Mouse (Mus musculus): ENCODE data around the gene Map4k3.

Gene Map4k3

DNA sequence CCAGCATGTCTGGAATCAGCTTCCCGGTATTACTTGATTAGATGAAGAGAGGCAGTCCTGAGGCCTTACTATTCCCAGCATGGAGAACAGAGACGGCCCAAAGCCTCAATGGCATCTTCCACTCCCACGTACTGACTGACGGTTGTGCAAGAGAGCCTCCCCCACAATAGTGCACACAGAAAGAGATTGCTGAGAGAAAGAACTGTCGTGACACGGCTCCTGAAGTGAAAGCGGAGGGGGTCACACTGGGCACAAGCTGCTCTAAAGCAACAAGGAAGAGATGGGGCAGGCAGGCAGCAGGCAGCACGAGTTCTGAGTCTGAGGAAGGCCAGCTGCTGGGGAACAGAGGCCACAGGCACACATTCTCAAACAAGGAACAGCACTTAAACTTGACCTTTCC is 90.2 kb downstream of the Map4k3 start:
- intact Hi-C loops (cut with DNase I), result no loop called here

DNA sequence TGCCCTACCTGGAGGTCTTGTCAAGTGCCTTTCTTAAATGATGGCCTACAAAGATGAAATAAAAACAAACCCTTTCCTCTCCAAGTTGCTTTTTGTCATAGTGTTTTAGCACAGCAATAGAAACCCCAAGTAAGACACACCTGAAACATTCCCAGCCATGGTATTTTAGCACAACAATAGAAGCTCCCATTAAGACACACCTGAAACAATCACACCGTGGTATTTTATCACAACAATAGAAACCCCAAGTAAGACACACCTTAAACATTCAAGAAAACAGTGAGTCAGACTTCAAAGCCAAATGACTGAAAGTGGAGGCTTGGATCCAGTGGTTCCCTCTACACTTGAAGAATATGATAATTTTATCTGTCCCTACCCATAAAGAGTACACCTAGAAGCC is 92.5 kb downstream of the Map4k3 start:
- intact Hi-C loops (cut with DNase I), result no loop called here

DNA sequence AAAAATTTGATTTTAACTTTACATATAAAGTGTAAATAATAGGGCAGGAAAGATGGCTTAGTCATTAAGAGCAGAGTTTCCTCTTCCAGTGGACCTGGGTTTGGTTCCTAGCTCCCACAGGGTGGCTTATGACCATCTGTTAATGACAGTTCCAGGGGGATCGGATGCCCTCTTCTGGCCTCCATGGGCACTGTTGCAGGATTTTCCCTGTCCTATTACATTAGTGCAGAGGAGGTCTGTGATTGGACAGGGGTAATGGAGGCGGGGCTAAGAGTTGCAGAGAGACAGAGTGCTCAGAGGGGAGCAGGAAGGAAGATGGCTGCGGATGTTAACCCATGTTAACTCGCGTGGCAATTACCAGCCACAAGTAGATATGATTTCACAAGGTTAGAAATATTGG is 95.4 kb downstream of the Map4k3 start:
- intact Hi-C loops (cut with DNase I), result no loop called here

DNA sequence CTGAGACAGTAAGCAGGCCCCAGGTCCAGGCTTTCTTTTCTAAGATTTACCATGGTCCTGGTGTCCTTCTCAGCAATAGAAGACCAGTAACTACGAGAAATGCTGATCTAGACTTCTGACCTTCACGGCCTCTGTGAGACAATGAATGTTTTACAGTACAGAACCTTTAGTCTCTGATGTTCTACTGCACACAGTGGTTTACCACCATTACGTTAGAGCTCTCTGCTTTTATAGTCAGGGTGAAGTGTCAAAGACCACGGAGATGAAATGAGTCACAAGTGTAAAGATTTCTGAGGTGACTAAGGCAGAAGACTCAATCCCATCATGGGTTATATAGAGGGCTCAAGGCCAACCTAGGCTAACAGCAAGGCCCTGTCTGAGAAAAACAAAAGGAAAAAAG is 95.9 kb downstream of the Map4k3 start:
- intact Hi-C loops (cut with DNase I), result no loop called here

DNA sequence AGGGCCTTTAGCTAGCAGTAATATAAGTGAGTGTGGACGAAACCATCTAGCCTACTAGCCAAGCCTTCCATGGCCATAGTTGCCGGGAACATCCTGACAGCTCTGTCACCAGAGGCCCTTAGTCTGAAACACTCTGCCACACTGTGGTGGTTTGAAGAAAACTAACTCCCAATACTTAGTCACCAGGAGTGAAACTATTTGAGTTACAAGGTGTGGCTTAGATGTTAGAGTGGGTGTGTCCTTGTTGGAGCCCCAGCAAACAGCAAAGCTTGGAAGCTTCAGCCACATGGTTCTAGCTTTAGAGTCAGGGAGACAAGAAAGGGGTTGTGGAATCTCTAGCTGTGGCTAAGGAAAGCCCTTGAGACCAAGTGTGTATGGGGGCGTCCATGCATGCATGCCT is 97.3 kb downstream of the Map4k3 start:
- intact Hi-C loops (cut with DNase I), result no loop called here

DNA sequence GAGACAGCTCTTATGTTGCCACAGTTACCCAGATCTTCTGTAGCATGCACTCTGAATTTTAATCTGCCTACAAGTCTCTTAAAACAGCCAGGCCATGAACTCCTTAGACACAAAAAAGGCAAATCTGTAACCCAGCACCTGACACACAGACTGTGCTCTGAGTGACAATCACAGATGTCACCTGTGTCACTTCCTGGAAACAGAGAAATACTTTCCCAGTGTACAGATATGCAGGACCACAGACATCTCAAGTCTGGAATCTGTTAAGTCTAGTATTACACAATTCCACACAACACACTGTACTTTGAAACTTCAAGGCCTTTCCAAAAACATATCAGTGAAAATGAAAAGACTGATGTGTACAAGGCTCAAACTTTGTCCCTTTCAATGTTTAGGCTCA is 103.3 kb downstream of the Map4k3 start:
- intact Hi-C loops (cut with DNase I), result loop anchor here (5.0 kb wide), 2 partner anchors 187 to 357 kb away; no protein-coding TSS in a partner anchor

DNA sequence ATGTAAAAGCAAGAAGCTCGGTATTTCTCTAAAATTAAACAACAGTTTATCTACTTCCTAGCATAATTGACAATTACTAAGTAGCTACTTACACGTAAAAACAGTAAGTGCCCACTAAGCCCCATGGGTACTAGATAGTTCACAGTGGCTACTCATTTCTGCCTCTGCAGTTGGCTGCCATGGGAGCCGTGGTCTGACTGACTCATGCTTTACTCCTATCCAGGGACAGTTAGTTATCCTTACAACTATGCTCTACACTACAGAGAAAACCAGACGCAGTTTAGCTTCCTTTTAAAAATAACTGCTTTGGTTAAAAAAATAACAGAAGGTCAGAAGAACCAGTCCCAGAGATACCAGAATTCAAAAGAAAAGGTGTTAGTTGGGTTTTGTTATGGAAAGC is 106.6 kb downstream of the Map4k3 start:
- intact Hi-C loops (cut with DNase I), result loop anchor here (2.0 to 5.0 kb wide), 3 partner anchors 191 to 391 kb away; no protein-coding TSS in a partner anchor

DNA sequence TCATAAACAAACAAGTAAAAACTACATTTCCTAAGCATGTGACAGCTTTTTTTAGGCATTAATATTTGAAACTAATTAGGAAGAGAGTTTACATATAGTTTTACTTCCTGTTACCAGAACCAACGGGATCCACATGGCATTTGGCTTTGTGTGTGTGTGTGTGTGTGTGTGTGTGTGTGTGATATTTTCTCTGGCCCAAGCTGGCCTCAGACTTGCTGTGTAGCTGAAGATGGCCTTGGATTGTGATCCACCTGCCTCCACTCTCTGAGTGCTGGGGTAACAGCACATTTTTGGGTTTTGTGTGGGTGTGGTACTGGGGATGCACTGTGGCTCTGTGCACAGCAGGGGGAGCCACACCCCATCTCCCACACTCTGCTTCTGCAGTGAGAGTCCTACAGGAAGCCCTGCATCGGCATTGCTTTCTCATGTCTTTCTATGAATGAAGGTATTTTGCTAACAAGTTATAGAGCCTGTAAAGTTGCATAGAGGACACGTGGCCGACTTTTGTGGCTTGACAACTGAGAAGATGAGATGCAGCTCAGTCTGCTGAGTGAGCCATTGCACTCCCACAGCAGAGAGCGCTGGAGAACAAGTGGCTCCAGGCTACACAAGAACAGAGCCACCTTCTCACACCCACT is 107.4 kb downstream of the Map4k3 start:
- intact Hi-C loops (cut with DNase I), result loop anchor here (2.0 to 5.0 kb wide), 3 partner anchors 191 to 392 kb away; no protein-coding TSS in a partner anchor

DNA sequence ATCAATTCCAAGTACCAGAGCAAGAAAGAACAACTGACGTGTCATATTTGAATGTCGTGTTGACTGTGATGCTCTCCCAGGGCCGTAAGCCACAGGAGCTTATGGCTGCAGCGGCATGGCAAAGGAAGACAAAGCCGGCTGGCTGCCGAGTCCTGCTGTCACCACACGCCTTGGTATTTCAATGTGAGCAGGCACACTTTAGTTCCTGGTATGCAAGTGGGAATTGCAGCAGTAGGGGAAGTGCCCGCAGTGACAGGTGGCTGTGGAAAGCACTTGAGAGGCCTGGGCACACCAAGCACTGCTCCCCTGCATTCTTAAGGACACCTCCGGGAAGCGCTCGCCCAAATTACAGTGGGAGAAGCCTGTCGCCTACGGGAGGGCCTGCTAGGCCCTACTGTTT is 108.7 kb downstream of the Map4k3 start:
- intact Hi-C loops (cut with DNase I), result no loop called here

DNA sequence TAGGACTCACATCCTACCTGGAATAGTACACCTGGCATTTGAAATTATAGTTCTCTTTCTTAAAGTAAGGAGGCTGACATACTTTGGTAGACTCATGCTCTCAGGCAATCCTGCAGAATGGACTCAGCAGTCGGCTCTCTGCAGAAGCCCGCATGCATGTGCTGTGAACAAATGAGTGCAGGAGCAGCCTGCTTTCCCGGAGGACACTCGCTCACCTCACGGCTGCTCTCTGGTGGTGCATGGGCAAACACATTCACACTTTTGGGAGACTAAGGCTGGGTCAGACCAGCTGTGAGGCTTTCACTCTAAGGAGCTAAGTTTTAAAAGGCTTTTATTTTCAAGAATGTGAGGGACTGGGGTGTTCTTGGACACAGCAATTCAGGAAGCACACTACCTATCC is 109.4 kb downstream of the Map4k3 start:
- intact Hi-C loops (cut with DNase I), result no loop called here

DNA sequence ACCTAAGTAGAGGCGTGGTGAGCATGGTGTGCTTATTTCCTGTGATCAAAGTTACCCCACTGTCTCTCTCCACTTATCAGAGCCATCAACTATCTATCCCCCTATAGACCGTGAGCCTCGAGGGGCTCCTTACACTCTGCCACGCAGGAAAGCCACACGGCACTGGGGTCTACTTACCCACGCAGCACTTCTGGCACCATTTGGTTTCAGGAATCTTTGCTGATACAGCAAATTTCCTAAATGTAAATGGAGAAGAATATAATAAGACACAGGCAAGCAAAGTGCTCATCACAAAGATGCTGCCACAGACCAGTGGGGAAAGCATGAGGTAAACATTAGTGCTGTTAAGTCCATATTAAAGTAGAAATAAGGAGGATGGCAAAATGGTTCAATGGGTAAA is 124.5 kb downstream of the Map4k3 start:
- intact Hi-C loops (cut with DNase I), result no loop called here

DNA sequence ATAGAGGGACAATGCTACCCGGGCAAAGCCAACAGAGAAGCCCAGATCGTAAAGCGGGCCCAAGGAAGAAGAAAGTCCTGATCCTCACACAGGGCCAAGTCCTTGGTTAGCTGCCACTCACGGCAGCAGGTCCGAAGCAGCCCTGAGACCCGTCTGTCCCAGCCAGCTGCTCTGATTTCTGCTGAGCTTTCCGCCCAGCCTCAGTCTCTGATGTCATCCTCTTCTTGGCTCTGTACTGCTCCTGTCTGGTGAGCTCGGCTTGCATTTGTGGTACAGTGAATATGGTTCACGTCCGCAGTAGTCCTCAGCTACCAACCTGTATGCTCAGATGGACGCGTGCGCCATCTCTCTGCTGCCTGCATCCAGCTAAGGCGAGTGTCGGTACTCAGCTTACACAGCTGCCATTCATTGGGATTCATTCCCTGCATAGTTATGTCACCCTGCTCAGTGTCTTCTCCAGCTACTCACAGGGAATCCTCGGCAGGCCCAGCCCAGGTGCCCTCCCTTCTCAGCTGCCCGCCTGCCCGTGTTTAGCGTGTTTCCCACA is 125.1 kb downstream of the Map4k3 start:
- intact Hi-C loops (cut with DNase I), result no loop called here

DNA sequence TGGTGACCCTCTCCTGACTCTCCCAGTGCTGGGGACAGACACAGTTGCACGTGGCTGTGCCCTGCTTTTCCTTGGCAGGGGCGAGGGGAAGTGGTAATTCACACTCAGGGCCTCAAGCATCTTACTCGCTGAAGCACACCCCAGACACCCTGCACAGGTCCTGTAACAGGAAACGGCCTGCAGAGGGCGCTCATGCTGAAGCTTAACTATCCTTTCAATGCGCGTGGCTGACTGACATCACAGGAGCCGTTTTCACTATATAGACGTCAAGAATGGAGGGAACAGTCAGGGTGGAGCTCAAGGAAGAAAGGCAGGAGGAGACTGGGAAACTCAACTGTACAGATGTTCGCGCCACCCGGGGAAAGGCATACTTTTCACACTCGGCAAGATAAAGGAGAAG is 126.9 kb downstream of the Map4k3 start:
- intact Hi-C loops (cut with DNase I), result no loop called here

DNA sequence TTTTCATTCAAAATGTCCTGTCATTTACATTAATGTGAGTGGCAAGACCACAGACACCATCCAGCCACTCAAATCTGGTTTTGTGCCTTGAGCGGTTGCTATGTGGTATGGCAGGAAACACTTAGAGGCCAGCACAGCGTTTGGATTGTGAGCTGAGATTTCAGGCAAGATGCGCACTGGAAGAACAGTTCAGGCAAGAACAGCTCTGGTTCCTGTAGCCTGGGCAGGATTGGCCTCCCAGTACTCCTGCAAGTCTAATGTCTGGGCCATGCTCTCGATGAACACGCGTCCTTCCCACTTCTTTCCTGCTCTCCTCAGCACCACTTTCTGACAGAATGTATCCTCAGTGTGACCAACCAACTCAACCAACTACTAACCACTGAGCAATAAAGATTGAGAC is 145.2 kb downstream of the Map4k3 start:
- intact Hi-C loops (cut with DNase I), result no loop called here

DNA sequence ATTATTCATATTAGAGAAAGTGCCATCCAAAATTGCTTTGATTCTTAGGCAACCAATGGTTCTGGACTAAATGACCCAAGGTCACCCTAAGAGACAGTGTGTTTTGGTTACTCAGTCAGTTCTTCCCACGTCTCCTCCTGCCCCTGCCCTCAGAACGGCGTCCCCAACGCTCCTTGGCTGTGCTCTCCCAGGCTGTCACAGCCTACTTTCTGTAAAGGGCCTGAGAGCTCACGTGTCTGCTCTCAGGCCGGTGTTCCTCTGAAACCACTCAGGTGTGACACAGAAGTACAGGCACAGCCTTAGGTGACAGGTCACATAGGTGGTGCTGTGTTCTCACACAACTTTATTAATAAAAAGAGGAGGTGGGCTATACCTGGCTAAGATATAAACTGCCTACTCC is 148.4 kb downstream of the Map4k3 start:
- intact Hi-C loops (cut with DNase I), result no loop called here

DNA sequence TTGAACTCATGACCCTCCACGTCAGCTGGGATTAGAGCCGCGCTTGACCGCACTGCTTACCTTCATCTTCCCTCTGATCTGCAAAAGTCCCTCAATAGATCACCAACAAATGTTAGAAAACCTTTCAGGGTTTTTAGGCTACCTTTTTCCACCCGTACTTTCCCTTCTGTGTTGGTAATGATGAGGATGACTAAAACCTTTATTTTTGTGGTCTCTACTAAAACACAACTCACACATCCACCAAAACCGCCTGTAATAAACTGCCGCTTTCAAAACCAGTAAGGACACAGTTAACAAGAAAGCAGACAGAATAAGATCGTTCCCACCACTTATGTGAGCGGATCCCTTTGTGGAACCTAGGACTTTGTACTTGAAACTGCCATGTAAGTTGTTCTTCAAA is 149.2 kb downstream of the Map4k3 start:
- intact Hi-C loops (cut with DNase I), result no loop called here

DNA sequence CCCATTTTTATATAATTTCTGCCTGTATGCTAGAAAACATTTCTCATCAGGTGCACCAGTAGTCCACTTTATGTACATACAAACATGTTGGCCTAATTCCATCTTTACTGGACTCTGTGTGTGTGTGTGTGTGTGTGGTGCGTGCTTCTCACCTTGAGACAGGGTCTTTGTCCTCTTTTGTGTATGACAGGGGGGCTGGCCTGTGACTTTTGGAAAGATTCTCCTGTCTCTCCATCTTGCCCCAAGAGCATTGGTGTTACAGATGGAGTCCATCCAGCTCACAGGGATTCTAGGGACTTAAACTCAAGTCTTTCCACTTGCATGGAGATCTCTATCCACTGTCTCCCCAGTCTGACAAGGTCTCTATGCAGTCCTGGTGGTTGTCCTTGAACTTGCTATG is 150.2 kb downstream of the Map4k3 start:
- intact Hi-C loops (cut with DNase I), result no loop called here

DNA sequence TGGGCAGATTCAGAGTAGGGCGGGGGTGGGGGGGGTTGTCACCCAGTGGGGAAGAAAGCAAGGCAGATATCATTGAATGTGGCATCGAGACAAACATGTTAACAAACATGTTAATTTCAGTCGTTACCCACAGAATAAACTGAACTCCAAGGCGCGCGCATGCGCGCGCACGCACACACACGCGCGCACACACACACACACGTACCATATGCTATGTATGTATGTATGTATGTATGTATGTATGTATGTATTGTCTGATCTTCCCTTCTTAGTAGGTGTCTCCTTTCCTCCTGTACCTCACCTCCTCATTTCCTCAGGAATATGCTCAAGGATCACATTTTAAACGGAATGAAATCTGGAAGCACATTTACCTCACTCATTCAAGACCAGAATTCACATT is 150.6 kb downstream of the Map4k3 start, which contains the start of gene Cdkl4:
Gene Cdkl4 (minus strand): TSS at position 175 of the 400 bp plus-strand sequence.
- intact Hi-C loops (cut with DNase I), result no loop called here

DNA sequence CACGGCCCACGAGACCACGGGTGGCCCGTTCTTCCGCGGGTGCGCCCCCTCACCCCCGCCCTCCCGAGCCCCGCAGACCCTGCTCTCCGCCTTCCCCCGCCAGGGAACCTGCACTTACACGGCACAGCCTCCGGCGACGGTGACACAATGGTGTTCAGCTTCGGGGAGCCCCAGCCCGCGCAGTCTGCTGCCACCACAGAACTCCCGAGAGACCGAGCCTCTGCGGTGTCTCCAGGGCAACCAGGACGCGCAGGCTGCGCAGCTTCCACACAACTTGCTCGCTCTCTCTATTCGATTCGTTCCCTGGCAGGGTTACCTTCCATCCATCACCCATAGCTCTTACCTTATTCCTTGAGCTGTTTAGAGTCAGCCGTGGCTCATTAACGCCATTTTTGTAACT is 151.1 kb downstream of the Map4k3 start:
- intact Hi-C loops (cut with DNase I), result no loop called here

DNA sequence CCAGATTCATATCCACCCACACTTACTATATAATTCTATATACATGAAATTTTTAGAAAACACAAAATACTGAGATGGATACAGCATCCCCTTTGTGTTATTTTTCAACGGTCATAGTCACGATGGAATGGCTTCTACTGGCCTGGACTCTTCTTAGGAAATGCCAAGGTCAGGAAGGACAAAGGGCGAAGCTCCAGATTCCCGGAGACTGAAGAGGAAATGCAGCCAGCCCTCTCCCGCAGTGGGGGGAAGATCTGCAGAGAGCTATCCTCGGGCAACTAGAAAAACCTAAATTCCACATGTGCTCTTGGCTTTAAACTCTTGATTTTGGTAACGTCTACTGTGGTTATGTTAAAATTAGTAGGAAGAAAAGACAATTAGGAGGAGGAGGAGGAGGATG is 153.3 kb downstream of the Map4k3 start:
- intact Hi-C loops (cut with DNase I), result no loop called here

DNA sequence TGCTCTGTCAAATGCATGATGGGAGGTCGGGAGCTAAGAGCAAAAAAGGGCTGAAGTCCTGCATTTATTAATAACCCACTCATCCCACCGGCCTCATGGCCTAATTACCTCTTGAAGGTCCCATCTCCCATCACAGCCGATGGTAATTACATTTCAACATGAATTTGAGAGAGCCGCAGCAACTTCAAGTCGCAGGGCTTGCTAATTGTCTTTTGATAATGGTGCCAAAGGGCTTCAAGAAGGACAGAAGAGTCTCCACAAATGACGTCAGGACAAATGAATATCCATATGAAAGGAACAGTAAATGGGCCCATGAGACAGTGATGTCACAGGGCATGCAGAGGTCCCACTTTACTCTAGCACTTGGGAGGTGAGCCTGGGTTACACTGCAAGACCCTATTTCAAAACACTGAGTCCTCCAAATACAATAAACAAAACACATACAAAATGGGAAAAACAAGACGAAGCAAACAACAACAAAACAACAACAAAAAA is 153.8 kb downstream of the Map4k3 start:
- intact Hi-C loops (cut with DNase I), result no loop called here

DNA sequence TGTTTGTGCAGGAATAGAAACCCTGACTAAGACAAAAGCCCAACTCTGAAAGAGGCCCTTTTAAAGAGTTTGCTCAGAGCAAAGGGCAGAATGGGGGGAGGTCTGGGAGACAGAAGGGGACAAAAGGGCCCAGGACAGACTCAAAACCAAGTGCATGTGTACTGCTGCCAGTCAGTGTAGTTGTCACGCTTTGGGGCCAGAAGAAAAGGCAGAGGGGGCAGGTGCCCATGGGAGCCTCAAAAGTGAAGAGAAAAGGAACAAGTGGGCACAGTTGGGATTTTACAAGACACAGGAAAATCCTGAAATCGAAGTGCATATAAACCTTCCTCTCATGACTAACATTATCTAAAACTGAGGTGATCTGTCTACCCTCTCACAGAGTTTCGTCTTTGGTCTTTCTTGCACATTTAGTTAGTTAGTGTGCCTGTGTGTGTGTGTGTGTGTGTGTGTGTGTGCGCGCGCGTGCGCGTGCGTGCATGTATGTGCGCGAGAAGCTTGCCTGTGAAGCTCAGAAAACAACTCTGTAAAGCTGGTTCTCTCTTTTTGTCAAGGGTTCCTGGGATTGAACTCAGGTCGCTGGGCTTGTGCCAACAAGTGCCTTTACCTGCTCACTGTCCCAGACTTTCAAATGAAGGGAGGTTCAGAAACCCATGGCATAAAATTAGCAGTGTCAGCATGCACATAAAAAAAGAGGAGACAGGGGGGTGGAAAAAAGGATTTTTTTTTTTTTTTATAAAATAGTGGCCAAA is 155.9 kb downstream of the Map4k3 start:
- intact Hi-C loops (cut with DNase I), result no loop called here

DNA sequence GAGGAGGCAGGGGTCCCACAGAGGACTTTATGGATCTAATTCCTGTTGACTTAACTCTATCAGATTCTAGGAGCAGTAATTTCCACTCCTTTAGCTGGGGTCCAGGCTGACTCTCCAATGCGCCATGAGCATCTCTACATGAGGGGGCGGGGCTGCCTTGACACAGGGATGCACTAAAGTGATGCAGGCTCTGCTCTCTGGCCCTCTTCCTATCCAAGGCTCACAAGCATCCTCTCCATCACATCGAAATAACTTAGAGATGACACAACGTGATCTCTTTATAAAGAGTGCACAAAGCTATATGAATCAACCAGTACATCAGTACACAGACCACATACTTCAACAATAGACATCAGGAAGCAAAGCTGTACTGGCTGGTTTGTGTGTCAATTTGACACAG is 156.8 kb downstream of the Map4k3 start:
- intact Hi-C loops (cut with DNase I), result no loop called here

All from adrenal gland (tissue).